Mouse (Mus musculus): ENCODE results near the gene Bbs9.
"Not testable (repeated sequence)": the region's sequence is repeated elsewhere in the genome, so short reads cannot be mapped to it uniquely, and the experiment has no call there.

The Bbs9 gene

DNA sequence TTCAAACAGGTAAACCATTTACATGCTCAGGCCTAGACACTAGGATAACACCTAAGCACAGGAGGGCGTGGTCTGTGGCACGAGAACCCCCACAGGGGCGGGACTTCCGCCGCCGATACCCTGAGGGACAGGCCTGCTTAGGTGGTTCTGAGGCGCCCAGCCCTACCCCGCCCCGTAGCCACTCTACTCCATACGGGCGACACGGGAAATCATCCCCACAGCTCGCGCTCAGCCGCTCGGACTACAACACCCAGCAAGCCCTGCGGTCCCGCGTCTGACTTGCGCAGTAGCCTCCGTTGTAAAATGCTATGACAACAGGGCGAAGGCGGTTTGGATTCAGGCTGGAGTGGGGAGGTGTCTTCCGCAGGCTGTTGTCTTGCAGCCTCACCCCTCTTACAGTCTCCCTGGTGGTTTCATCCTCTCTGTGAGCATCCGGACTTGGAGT, at the start of gene Bbs9:
Gene Bbs9 (plus strand): TSS at position 292 of the 445 bp plus-strand sequence.
- DNase-seq (ENCODE audit: low spot score in 2 of 2) = peak; percentile 90 to 91

DNA sequence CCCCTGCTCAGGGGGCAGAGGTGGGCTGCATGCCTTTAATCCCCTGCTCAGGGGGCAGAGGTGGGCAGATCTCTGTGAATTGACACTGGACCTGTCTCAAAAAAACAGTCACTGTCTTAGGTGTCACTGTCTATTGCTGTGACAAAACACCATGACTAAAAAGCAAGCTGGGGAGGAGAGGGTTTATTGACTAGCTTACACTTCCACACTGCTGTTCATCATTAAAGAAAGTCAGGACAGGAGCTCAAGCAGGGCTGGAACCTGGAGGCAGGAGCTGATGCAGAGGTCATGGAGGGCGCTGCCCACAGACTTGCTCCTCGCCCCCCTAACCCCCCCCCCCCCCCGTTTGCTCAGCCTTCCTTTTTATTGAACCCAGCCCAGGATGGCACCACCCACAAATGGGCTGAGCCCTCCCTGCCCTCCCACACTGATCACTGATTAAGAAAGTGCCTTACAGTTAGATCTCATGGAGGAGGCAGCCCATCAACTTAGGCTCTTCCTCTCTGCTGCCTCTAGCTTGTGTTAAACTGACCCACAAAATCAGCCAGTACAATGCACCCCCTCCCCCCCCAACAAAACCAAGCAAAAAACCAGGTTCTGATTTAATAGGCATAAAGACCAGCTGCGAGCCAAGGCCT, 47.4 kb upstream of the Bbs9 start:
- no peak for DNase-seq (ENCODE audit: low spot score in 2 of 2)

DNA sequence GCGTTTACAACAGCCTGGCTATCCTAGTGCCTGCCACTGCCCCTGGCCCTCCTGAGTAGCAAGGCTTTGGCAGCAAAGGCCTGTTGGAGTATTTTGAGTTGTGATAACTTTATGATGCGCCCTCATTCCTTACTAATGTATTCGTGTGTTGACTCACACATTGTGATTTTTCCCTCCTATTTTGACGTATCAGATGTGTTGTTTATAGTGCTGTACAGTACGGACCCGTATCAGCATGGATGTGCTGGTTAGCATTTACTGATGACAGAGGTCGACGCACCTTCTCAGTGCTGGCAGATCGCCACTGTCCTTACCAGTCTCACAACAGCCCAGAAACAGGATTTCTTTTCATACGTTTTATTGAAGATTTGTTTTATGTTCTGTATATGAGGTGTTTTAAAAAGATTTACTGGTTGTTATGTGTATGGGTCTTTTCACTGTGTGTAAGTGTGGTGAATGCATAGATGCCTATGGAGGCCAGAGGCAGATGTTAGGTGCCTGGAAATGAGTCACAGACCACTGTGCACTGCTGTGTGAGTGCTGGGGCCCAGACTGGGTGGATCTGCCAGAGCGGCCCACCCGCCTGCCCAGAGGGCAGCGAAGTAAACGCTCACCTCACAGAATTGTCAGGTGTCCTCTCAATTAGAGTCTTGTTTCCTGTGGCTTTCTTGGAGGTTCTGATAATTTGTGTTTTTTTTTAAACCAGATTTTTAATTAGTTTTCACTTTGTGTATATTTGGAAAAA, 46.7 kb upstream of the Bbs9 start:
- DNase-seq (ENCODE audit: low spot score in 2 of 2) = no peak

- no peak for DNase-seq (ENCODE audit: low spot score in 2 of 2)
Measured at GRCm38 (mm10) chr9:22429533-22430241, 45.8 kb upstream of the Bbs9 start.

DNA sequence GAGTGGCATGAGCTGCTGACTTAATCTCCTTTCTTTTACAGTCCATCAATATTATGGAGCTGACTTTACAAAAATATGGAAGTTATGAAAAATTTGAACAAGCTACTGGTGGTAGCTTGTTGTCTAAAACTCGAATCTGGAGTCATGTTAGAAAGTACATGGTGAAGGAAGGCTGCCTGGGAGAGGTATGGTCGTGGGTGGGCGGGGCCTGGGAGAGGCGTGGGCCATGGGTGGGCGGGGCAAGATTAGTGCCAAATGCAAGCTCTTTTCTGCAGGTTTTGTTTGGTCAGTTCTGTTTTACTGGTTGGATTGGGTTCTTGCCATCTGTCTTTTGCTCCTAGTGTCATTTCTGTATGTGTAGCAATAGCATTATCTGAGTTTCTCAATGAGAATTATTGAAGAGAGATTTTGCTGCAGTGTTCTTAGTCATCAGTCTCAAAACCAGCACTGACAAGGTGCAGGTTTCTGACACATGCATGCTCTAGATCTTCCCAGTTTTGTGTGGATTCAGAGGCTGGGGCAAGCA, 45.1 kb upstream of the Bbs9 start:
- no peak for DNase-seq (ENCODE audit: low spot score in 2 of 2)

GRCm38 (mm10) chr9:22433221-22433620, 42.3 kb upstream of the Bbs9 start:
- no peak for DNase-seq (ENCODE audit: low spot score in 2 of 2)

GRCm38 (mm10) chr9:22434101-22434500, 41.4 kb upstream of the Bbs9 start:
- no peak for DNase-seq (ENCODE audit: low spot score in 2 of 2)

DNA sequence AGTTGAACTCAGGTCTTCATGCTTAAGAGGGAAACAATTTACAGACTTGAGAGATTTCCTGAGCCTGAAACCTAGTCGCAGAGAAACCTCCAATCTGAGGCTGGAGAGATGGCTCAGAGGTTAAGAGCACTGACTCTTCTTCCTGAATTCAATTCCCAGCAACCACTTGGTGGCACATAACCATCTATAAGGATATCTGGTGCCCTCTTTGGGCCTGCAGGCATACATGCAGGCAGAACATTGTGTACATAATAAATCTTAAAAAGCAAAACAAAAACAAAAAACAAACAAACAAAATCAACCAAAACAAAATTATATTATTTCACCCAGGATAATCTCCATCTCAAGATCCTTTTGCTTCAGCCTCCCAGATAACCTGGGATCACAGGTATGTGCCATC, 36.7 kb upstream of the Bbs9 start:
- no peak for DNase-seq (ENCODE audit: low spot score in 2 of 2)

DNA sequence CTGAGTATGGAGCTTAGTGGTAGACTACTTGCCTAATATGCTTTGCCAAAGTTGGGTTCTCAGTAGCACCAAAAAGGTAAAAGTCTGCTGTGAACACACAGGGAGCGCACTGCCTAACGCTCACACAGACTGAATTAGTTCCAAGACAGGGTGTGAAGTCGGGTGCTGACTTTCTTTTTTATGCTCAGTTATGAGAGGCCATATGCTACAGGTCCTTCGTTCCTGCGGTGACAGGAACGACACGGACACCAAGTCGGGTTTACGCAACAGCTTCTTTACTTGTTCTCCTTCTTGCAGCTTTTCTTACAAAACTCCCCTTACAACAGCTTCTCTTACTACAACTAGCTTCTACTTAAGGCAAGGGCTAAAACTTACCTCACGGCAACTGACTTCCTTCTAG, 32.4 kb upstream of the Bbs9 start:
- DNase-seq (ENCODE audit: low spot score in 2 of 2) = no peak

- no peak for DNase-seq (ENCODE audit: low spot score in 2 of 2)
Measured at GRCm38 (mm10) chr9:22445123-22445522, 30.4 kb upstream of the Bbs9 start.

DNA sequence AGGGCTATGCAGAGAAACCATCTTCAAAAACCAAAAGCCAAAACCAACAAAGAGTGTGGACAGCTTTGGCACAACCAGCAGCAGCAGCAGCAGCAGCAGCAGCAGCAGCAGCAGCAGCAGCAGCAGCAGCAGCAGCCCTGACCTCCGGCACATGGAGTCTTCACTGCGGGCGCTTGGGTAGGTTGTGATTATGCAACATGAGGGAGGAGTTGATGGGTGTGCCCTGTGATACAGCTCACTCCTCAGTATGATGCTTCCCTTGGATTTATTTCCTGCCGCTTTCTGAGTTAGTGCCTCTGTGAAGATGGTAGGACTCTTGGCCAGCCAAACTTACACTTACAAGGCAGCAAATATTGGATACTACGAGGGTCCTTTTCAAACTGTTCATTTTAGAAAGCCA, 28.3 kb upstream of the Bbs9 start:
- DNase-seq (ENCODE audit: low spot score in 2 of 2) = no peak

DNA sequence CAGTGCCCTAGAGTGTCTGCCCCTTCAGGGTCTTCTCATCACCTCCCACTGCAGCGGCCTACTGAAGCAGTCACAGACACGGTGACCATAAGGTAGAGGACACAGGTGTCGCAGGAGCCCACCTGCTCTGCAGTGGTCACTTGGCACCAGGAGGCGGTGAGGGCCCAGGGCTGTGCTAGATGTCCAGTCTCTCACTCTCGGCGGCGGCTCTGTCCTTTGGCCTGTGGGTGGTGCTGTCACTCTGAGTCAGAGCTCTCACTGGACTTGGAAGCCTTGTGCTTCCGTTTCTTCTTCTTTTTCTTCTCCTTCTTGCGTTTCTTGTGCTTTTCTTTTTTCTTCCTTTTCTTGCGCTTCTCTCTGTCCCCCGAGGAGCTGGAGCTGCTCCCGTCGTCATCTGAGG, 27.1 kb upstream of the Bbs9 start:
- DNase-seq (ENCODE audit: low spot score in 2 of 2) = no peak

GRCm38 (mm10) chr9:22449209-22449608, 26.3 kb upstream of the Bbs9 start:
- no peak for DNase-seq (ENCODE audit: low spot score in 2 of 2)

DNA sequence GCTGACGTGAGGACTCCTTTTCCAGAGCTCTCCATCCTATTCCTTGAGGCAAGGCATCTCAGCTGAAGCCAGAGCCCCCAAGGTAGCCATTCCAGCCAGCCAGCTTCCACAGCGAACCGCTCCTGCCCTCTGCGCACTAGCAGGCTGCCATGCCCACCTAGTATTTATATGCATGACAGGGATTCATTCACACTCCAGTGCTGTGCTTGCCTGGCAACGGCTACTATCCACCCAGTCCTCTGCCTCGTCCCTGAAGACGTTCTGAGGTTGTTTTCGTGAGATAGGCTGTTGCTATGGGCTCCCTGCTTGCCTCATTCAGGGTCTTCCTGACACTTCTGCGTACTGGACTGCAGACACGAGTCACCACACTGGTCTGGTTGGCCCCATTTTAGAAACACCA, 22.8 kb upstream of the Bbs9 start:
- DNase-seq (ENCODE audit: low spot score in 2 of 2) = no peak

DNA sequence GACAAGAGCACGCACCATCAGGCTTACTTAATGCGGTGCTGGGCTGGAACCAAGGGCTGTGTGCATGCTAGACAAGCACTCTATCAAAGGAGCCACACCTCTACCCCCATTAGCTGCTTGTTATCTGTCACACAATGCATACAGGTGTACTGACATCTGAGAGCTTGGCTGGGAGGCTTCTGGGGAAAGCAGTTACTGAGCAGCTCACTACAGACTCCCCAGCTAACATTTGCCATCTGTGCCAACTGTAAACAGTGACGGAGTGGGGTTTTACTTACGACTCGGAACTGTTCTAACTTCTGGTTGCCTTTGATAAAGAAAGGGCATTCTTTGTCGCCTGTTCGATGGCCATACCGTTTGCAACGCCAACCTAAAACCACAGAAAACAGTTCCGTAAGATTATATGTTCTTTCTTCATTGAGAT, 22.0 kb upstream of the Bbs9 start:
- DNase-seq (ENCODE audit: low spot score in 2 of 2) = no peak

GRCm38 (mm10) chr9:22453990-22454389, 21.5 kb upstream of the Bbs9 start, which contains the start of gene Gm17545:
Gene Gm17545, plus strand, starts transcription at chr9:22454290.
- DNase-seq (ENCODE audit: low spot score in 2 of 2) = not testable (repeated sequence)

DNA sequence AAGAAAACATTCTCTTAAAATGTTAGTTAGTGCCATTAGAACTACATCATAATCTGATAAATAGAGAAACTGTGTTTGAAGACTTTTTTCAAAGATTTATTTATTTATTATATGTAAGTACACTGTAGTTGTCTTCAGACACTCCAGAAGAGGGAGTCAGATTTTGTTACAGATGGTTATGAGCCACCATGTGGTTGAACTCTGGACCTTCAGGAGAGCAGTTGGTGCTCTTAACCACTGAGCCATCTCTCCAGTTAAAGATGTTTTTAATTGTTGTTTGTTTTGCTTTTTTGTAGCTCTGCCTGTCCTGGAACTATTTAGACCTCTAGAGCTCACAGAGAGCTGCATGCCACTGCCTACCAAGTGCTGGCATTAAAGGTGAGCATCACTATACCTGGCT, 20.5 kb upstream of the Bbs9 start:
- DNase-seq (ENCODE audit: low spot score in 2 of 2) = no peak

DNA sequence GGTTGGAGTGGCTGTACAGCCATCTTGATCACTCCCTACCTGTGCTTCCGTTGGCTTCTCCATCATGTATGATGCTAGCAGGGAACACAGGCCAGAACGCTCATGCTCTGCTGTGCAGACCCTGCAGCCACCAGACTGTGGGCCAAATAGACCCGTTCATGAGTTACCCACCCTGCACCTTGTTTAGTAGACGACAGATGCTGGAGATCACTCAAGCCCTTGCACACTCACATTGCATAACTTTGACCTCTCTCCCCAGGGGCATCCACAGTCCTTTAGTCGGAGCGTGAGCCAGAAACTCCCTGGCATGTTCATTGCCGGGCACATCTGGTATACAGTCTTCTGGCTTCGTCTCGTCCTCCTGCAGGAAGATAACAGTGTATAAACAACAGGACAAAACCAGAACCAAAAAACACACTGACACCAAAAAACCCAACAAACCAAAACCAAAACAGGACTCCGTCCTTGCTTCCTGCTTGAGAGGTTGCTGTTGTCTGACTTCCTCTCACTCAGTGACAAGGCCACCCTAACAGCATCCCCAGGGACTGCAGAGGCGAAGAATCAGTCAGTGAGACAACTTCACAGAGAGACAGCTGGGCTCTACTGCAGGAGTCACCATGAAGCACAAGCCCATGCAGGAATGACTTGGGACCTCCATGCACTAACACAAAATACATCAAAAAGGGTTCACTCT, 18.2 kb upstream of the Bbs9 start:
- DNase-seq (ENCODE audit: low spot score in 2 of 2) = no peak

GRCm38 (mm10) chr9:22461946-22462345, 13.6 kb upstream of the Bbs9 start:
- no peak for DNase-seq (ENCODE audit: low spot score in 2 of 2)

DNA sequence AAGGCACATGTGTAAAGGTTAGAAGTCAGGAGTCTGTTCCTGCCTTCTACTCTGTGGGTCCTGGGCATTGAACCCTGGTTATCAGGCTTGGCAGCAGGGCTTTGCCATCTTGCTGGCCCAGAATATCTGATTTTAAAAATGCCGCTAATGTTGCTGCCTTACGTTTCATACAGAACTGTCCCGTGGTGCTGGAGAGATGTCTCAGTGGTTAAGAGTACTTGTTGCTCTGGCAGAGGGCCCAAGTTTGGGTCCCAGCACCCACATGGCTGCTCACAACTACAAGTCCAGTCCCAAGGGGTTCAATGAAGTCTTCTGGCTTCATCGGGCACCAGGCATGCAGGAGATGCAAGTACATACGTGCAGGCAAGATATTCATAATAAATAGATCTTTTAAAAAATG, 9.3 kb upstream of the Bbs9 start:
- DNase-seq (ENCODE audit: low spot score in 2 of 2) = no peak

GRCm38 (mm10) chr9:22467371-22468169, 7.9 kb upstream of the Bbs9 start:
- DNase-seq (ENCODE audit: low spot score in 2 of 2) = peak; percentile 20 to 63
